Comparison of ENCODE assay signal across 23 mouse cellular contexts in the genomic region with DNA sequence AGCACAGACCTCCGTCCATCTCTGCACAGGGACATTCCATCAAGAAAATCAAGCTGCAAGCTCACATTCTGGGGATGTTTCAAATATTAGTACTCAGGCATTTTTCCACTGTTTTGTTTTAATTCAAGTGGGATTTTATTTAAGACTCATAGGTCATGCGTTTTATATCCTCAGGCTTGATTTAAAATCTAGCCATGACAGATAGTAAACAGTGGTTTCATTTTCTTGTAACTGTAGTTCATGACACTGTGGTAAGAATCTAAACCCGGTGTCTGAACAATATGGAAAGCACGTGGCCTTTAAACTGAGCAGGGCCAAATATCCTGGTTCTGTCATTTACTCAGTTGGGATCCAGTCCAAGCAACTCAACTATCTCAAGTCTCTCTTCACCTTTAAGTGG.
DNase-seq lines count a peak whose midpoint lies in the region; ATAC-seq and TF ChIP-seq lines count a peak whose summit lies in the region.
"Had no signal": no experiment of that assay in that cellular context is flagged by ENCODE, and none has a peak within 500 bp of the region (broad histone marks: within the 10 kb centered on the region; RNA-seq: fewer than 3 reads in every experiment).

No protein-coding gene starts in this region.

- WGBS in kidney, postnatal 0 days: 37% methylated on average over 4 of the region's 4 CpGs

- no peak for TF ChIP-seq POLR2A in embryonic fibroblast, embryonic 13.5 days (IDR thresholded peaks at IDR 0.05; ENCODE audit: low read depth, low read length)

- no peak overlapping the region for H3K9ac ChIP-seq in kidney, postnatal 0 days (ENCODE audit: low read depth, low read length)
- H3K9ac ChIP-seq: heart, embryonic 15.5 days; hindbrain, embryonic 14.5 days had no signal

- H3K36me3 ChIP-seq in kidney, postnatal 0 days (ENCODE audit: insufficient read depth, low read length): no peaks in the 10 kb centered on the region
- H3K36me3 ChIP-seq: embryonic facial prominence, embryonic 10.5 days; forebrain, embryonic 10.5 days; heart, embryonic 15.5 days; hindbrain, embryonic 10.5 days had no signal

- no peak overlapping the region for H3K4me2 ChIP-seq in kidney, postnatal 0 days (ENCODE audit: low read length)
- H3K4me2 ChIP-seq: heart, embryonic 11.5 days; heart, embryonic 15.5 days; hindbrain, embryonic 14.5 days had no signal

- no peak overlapping the region for H3K4me3 ChIP-seq in kidney, postnatal 0 days (replicated peaks; ENCODE audit: low read depth, low read length)
- H3K4me3 ChIP-seq in embryonic fibroblast, embryonic 13.5 days (ENCODE audit: insufficient read depth, low read length): no peak overlapping the region
- H3K4me3 ChIP-seq: embryonic facial prominence, embryonic 10.5 days; erythroblast, embryonic 14.5 days; forebrain, embryonic 10.5 days; heart, embryonic 15.5 days; hindbrain, embryonic 10.5 days had no signal

- intact Hi-C loops in left cerebral cortex, postnatal 36 days (cut with DNase I): no loop called here

- no peaks in the 10 kb centered on the region for H3K27me3 ChIP-seq in kidney, postnatal 0 days (ENCODE audit: insufficient read depth, low read length)
- H3K27me3 ChIP-seq: heart, embryonic 15.5 days had no signal

- H3K27ac ChIP-seq in kidney, postnatal 0 days: no peak overlapping the region
- H3K27ac ChIP-seq in embryonic fibroblast, embryonic 13.5 days (ENCODE audit: insufficient read depth, low read length): peak overlapping the region; percentile 80
- H3K27ac ChIP-seq: embryonic facial prominence, embryonic 10.5 days; forebrain, embryonic 10.5 days; heart, embryonic 15.5 days; hindbrain, embryonic 10.5 days; hindbrain, embryonic 14.5 days had no signal

- H3K4me1 ChIP-seq in kidney, postnatal 0 days (replicated peaks; ENCODE audit: insufficient read depth, low read length): no peaks in the 10 kb centered on the region; the same call in 1 of the 2 replicates
- no peaks in the 10 kb centered on the region; the same call in 1 of the 2 replicates for H3K4me1 ChIP-seq in embryonic fibroblast, embryonic 13.5 days (ENCODE audit: control insufficient read depth, insufficient read depth, low read length)
- H3K4me1 ChIP-seq: forebrain, embryonic 10.5 days; hindbrain, embryonic 10.5 days had no signal

- TF ChIP-seq CTCF in kidney, postnatal 0 days (IDR thresholded peaks at IDR 0.05; ENCODE audit: low read depth): no peak
- TF ChIP-seq CTCF in embryonic fibroblast, embryonic 13.5 days (IDR thresholded peaks at IDR 0.05; ENCODE audit: borderline replicate concordance, insufficient read depth, low read length): no peak

- peak; percentile 19 for DNase-seq in kidney, adult 9 months
- no peak for DNase-seq in kidney, postnatal 36 days
- DNase-seq in kidney, postnatal 0 days (ENCODE audit: low spot score): peak; percentile 92
- DNase-seq in kidney, postnatal 14 days: no peak
- no peak for DNase-seq in left cerebral cortex, postnatal 36 days (ENCODE audit: low spot score in 2 of 2)
- DNase-seq in adrenal gland, postnatal 25 days: no peak
- DNase-seq: adrenal gland, adult 2 months; adrenal gland, postnatal 36 days; B cell, adult 2 months; cerebellum, adult 2 months; cerebellum, postnatal 10 days; gastrocnemius, postnatal 10 days; heart, adult 18-20 months; heart, postnatal 14 days had no signal

- ATAC-seq in kidney, postnatal 0 days (replicated peaks; ENCODE audit: low FRiP score, low read depth): peak; percentile 33; the same call in 1 of the 2 replicates
- ATAC-seq: forebrain, embryonic 14.5 days had no signal

- H3K9me3 ChIP-seq in kidney, postnatal 0 days (replicated peaks; ENCODE audit: low read length): no peaks in the 10 kb centered on the region
- H3K9me3 ChIP-seq: embryonic facial prominence, embryonic 10.5 days; forebrain, embryonic 10.5 days; heart, embryonic 15.5 days; hindbrain, embryonic 10.5 days had no signal

Comparison
In these comparisons a context has a peak if more than half of its experiments do, and no peak if none do; other contexts are left out.
1. DNase-seq: peak in kidney, adult 9 months (single experiment) and kidney, postnatal 0 days (single experiment); none in kidney, postnatal 36 days (0 of 2), kidney, postnatal 14 days (single experiment), left cerebral cortex, postnatal 36 days (0 of 2) and adrenal gland, postnatal 25 days (single experiment).